Mouse (Mus musculus) myocyte (in vitro differentiated cells): ENCODE data around the gene Suco. TPM values are rescaled to one million over a fixed set of nuclear protein-coding genes. Genes with fewer than 3 reads are reported as not detected.

Experiments
- H3K27me3 ChIP-seq: one replicate; pipeline ENCODE4 v1.6.1; 2011; ENCODE audit not compliant: control insufficient read depth, insufficient read depth, insufficient read length
- H3K36me3 ChIP-seq: one replicate; pipeline ENCODE4 v1.6.1; 2011; ENCODE audit not compliant: control insufficient read depth, insufficient read depth
- H3K4me2 ChIP-seq: one replicate; pipeline ENCODE4 v1.6.1; 2011; ENCODE audit warnings: low read depth, control low read depth
- H3K4me3 ChIP-seq: one replicate; pipeline ENCODE4 v1.5.1; 2011; ENCODE audit warnings: mild to moderate bottlenecking, control low read depth, moderate library complexity
- H3K79me2 ChIP-seq: one replicate; pipeline ENCODE4 v1.6.1; 2011; ENCODE audit not compliant: control insufficient read depth, insufficient read depth
- H3ac ChIP-seq: one replicate; pipeline ENCODE4 v1.6.1; 2011; ENCODE audit not compliant: control insufficient read depth, insufficient read length
- CEBPB ChIP-seq: IDR thresholded peaks from 2 replicates; pipeline ENCODE4 v1.6.1; 2011; ENCODE audit warnings: mild to moderate bottlenecking, moderate library complexity; ENCODE audit not compliant: poor library complexity, insufficient read depth, severe bottlenecking
- E2F4 ChIP-seq: IDR thresholded peaks from one replicate; pipeline ENCODE4 v1.6.1; 2011; ENCODE audit warnings: mild to moderate bottlenecking, control low read depth, moderate library complexity; ENCODE audit not compliant: insufficient read depth
- MAX ChIP-seq: IDR thresholded peaks from one replicate; pipeline ENCODE4 v1.6.1; 2011; ENCODE audit warnings: low read depth, mild to moderate bottlenecking, control low read depth
- MYOD1 ChIP-seq, 3 experiments: IDR thresholded peaks; one replicate each; pipeline ENCODE4 v1.6.1; 2011; ENCODE audit warnings: control low read depth in 2 of 3, low read depth in 2 of 3, mild to moderate bottlenecking in 2 of 3, moderate library complexity in 1 of 3; ENCODE audit not compliant: insufficient read length in 2 of 3, control insufficient read depth in 1 of 3
- MYOG ChIP-seq, 3 experiments: IDR thresholded peaks; one replicate each; pipeline ENCODE4 v1.6.1; 2011; ENCODE audit warnings: control low read depth in 2 of 3, low read depth in 2 of 3, mild to moderate bottlenecking in 2 of 3; ENCODE audit not compliant: insufficient read length in 2 of 3, control insufficient read depth in 1 of 3, insufficient read depth in 1 of 3
- POLR2A ChIP-seq: IDR thresholded peaks from one replicate; pipeline ENCODE4 v1.6.1; 2011; ENCODE audit warnings: low read depth, mild to moderate bottlenecking, control low read depth, moderate library complexity; ENCODE audit not compliant: insufficient read length
- POLR2AphosphoS2 ChIP-seq: IDR thresholded peaks from one replicate; pipeline ENCODE4 v1.6.1; 2011; ENCODE audit warnings: low read depth, control low read depth; ENCODE audit not compliant: insufficient read length
- REST ChIP-seq: IDR thresholded peaks from one replicate; pipeline ENCODE4 v1.6.1; 2011; ENCODE audit warnings: mild to moderate bottlenecking, control low read depth, moderate library complexity; ENCODE audit not compliant: insufficient read depth, insufficient read length
- SRF ChIP-seq: IDR thresholded peaks from one replicate; pipeline ENCODE4 v1.6.1; 2011; ENCODE audit warnings: low read depth; ENCODE audit not compliant: control insufficient read depth, insufficient read length
- TCF12 ChIP-seq: IDR thresholded peaks from one replicate; pipeline ENCODE4 v1.6.1; 2011; ENCODE audit warnings: mild to moderate bottlenecking, control low read depth; ENCODE audit not compliant: poor library complexity, insufficient read depth, severe bottlenecking
- TCF3 ChIP-seq: IDR thresholded peaks from one replicate; pipeline ENCODE4 v1.6.1; 2011; ENCODE audit warnings: low read depth, control low read depth; ENCODE audit not compliant: insufficient read length
- USF1 ChIP-seq: IDR thresholded peaks from one replicate; pipeline ENCODE4 v1.6.1; 2011; ENCODE audit warnings: low read depth, mild to moderate bottlenecking, control low read depth, moderate library complexity
- polyA plus RNA-seq: library from polyadenylated mRNA; unstranded; fragments of >200 nt; fragmentation: generic; extraction: Trizol; gene quantifications from one replicate; pipeline ENCODE4 v1.2.1, GENCODE M21; 2012; ENCODE audit warnings: missing spikeins

Gene Suco
- polyA plus RNA-seq, 1 experiment: 3.9 TPM

GRCm38 (mm10) chr1:161799791-161800190 lies 76.7 kb downstream of the Suco start:
- Histone ChIP-seq H3K4me3 (no peak overlapping the region), H3K79me2 (no peaks in the 10 kb centered on the region), H3K27me3 (no peaks in the 10 kb centered on the region), H3K36me3 (no peaks in the 10 kb centered on the region), H3K4me2 (no peak overlapping the region), H3ac (no peak overlapping the region)
- TF ChIP-seq USF1 (no peak), CEBPB (no peak), MYOD1 (IDR thresholded peaks at IDR 0.05; ENCODE audit: control insufficient read depth in 1 of 3, insufficient read length in 2 of 3, low read depth in 2 of 3) (no peak), TCF12 (no peak)

DNA sequence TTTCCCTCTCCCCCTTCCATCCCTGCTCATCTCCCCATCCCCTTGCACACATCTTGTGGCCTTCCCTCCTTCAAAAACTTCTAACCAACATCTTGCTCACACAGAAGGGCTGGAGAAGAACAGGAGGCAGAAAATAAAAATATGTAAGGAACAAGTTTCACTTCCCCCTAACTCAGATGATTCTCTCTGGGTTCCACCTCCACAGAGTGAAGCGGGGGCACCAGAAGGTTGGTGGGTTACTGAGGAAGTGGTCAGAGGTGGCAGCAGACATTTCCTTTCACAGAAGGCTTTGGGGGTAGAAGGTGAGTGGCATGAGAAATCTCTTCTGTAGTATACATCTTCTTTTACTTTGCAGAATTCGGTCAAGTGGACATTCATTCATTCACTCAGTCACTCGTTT lies 77.6 kb downstream of the Suco start:
- no peak for TF ChIP-seq E2F4
- no peak for TF ChIP-seq MYOG (IDR thresholded peaks at IDR 0.05; ENCODE audit: control insufficient read depth in 1 of 3, insufficient read depth in 1 of 3, insufficient read length in 2 of 3, low read depth in 2 of 3)
- TF ChIP-seq USF1: no peak
- TF ChIP-seq SRF: no peak
- TF ChIP-seq MAX: no peak
- TF ChIP-seq POLR2AphosphoS2: no peak
- TF ChIP-seq POLR2A: no peak
- H3K79me2 ChIP-seq: no peaks in the 10 kb centered on the region

GRCm38 (mm10) chr1:161794447-161795211 lies 81.9 kb downstream of the Suco start:
- Histone ChIP-seq H3ac (no peak overlapping the region), H3K4me2 (no peak overlapping the region), H3K27me3 (no peaks in the 10 kb centered on the region), H3K36me3 (no peaks in the 10 kb centered on the region), H3K4me3 (no peak overlapping the region), H3K79me2 (no peaks in the 10 kb centered on the region)
- TF ChIP-seq SRF: no peak
- no peak for TF ChIP-seq USF1
- TF ChIP-seq REST: no peak
- TF ChIP-seq E2F4: no peak
- no peak for TF ChIP-seq MYOG (IDR thresholded peaks at IDR 0.05; ENCODE audit: control insufficient read depth in 1 of 3, insufficient read depth in 1 of 3, insufficient read length in 2 of 3, low read depth in 2 of 3)
- TF ChIP-seq CEBPB: no peak
- no peak for TF ChIP-seq MAX

More for the DNA sequence above, 77.6 kb downstream of the Suco start:
- no peak overlapping the region for H3ac ChIP-seq
- no peaks in the 10 kb centered on the region for H3K36me3 ChIP-seq
- no peak overlapping the region for H3K4me3 ChIP-seq
- H3K4me2 ChIP-seq: no peak overlapping the region
- H3K27me3 ChIP-seq: no peaks in the 10 kb centered on the region

DNA sequence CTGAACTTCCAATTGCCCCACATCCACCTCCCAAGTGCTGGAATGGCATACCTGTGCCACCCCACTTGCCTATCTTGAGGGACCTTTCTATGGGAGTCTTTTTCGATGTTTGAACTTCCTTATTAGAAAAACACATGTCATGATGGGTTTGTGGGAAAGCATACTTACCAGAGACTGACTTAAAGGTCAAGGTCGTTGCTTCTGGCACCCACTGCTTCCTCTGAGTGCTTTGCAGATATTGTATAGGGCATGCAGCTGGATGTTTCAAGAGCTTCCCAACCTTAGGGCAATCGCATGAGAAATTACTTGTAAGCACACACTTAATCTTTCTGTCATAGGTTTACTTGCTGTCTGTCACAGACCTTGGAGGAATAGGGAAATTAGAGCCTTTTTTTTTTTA lies 83.2 kb downstream of the Suco start:
- Histone ChIP-seq H3ac (no peak overlapping the region), H3K79me2 (no peaks in the 10 kb centered on the region), H3K4me3 (no peak overlapping the region), H3K4me2 (no peak overlapping the region), H3K27me3 (no peaks in the 10 kb centered on the region), H3K36me3 (no peaks in the 10 kb centered on the region)
- TF ChIP-seq SRF (no peak), MYOD1 (IDR thresholded peaks at IDR 0.05; ENCODE audit: control insufficient read depth in 1 of 3, insufficient read length in 2 of 3, low read depth in 2 of 3) (no peak), TCF12 (no peak), POLR2AphosphoS2 (no peak), E2F4 (no peak), POLR2A (no peak), TCF3 (no peak), REST (no peak), MAX (no peak), USF1 (no peak), CEBPB (no peak)

DNA sequence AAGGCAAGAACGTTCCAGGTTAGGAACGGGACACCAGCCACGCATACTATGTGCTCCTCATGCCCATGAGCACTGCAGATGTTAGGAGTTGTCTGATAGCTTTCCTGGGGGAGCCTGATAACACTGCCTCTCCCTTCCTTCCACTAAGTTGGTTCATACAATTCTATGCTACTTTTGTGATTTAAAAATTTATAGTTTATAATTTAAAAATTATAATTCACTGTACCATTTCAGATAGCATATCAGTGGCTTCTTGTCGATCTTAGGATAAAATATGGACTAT lies 83.9 kb downstream of the Suco start:
- no peaks in the 10 kb centered on the region for H3K27me3 ChIP-seq
- no peaks in the 10 kb centered on the region for H3K79me2 ChIP-seq
- H3ac ChIP-seq: no peak overlapping the region
- TF ChIP-seq E2F4 (no peak), POLR2A (no peak), TCF3 (no peak), MAX (no peak), POLR2AphosphoS2 (no peak), CEBPB (no peak), TCF12 (no peak), MYOD1 (IDR thresholded peaks at IDR 0.05; ENCODE audit: control insufficient read depth in 1 of 3, insufficient read length in 2 of 3, low read depth in 2 of 3) (no peak), REST (no peak), MYOG (IDR thresholded peaks at IDR 0.05; ENCODE audit: control insufficient read depth in 1 of 3, insufficient read depth in 1 of 3, insufficient read length in 2 of 3, low read depth in 2 of 3) (no peak), SRF (no peak), USF1 (no peak)
- no peak overlapping the region for H3K4me2 ChIP-seq
- no peak overlapping the region for H3K4me3 ChIP-seq
- no peaks in the 10 kb centered on the region for H3K36me3 ChIP-seq
